Mouse (Mus musculus): ENCODE results near the gene Ifnar2.

Ifnar2 gene

GRCm38 (mm10) chr16:91395633-91396392, 23.2 kb downstream of the Ifnar2 start:
- DNase-seq = no peak

DNA sequence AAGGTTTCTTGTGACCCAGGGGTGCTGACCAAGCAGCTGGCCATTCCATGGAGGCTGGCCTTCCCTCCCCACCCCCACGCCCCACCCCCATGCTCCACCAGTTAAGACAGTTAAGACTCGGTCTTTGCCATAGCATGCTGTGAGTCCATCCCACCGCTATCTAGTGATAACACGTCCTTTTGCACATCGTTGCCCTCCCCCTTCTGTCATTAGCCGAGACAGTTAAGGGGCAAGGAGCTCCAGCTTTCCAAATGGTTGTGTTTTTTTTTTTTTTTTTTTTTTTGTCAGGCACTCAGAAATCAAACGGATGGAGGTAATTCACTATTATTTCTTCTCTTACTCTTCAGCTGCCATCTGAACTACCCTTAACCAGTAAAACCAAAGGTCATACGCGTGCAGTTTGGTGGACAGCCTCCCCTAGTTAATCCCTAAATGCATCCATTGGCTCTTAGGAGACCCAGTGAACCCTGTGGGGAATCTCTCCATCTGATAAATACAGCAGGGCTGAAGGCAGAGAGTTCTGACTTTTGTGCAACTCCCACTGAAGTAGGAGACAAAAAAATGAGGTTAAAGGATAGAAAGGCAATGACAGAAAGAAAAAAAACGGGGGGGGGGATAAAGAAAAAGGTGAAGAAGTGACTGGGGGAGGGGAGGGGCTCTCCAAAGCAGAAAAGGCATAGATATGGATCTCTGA, 24.4 kb downstream of the Ifnar2 start:
- no peak for DNase-seq

DNA sequence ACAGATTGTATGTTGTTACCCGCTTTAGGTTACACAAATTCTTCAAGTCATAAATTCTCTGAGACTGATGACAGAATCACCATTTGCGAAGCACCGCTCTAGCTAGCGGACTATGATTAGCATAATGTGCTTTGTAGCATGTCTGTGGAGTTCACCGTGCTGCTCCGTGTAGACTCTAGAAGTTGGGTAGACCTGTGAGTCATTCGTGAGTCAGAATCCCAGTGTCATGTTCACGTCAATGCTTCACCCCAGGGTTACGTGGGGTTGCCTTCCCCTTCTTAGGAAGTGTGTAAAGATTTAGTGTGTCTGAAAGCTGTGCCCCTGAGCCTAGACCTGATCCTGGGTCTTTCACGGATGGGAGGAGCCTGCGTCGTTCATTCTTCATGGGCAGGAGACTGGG, 25.4 kb downstream of the Ifnar2 start:
- DNase-seq = no peak

DNA sequence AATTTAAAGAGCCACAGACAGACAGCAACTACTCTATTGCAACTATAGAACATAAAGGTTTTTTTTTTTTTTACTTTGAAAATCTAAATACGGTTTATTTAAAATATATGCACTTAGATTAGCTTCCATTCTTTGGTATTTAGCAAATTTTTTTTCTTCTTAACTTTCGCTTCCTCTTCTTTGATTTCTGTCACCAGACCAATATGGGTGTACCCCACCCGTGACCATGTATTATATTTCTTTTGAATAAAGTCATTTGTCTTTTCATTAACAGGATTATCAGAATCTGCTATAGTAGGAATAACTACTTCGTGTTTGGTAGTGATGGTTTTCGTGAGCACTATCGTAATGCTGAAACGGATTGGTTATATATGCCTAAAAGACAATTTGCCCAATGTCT, 26.4 kb downstream of the Ifnar2 start:
- DNase-seq = no peak

DNA sequence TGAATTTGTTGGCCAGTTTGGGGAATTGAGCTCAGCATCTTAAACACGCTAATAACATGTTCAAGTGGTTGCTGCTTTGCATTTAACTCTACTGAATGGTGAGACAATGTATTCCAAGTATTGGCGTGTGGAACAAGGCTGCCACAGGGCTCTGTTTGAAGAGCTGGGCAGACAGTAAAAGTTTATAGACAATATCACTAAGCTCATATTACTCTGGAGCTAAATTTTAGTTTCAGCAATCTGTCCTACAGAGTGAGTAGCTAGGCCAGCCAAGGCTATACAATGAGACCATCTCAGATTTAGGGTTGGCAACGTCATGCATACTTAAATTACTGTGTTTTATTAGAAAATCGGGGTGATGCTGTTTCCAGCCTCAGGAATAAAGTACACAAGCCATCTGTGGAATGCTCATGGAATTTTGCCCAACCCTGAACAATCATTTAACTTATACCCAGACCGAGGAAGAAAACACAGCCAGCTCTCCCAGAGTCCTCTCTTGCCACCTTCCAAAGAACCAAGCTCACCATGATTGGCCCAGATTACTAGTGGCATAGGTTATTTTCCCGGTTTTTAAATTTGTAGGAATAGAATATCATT, 29.1 kb downstream of the Ifnar2 start:
- no peak for DNase-seq

DNA sequence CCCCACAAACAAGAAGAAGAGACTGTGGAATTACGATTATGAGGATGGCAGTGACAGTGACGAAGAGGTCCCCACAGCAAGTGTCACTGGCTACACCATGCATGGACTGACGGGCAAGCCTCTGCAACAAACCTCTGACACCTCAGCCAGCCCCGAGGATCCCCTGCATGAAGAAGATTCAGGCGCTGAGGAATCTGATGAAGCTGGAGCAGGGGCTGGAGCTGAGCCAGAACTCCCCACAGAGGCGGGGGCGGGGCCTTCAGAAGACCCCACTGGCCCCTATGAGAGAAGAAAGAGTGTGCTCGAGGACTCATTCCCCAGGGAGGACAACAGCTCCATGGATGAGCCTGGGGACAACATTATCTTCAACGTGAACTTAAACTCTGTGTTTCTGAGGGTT, 31.2 kb downstream of the Ifnar2 start:
- DNase-seq = no peak

GRCm38 (mm10) chr16:91404187-91404586, 31.6 kb downstream of the Ifnar2 start:
- DNase-seq = no peak

DNA sequence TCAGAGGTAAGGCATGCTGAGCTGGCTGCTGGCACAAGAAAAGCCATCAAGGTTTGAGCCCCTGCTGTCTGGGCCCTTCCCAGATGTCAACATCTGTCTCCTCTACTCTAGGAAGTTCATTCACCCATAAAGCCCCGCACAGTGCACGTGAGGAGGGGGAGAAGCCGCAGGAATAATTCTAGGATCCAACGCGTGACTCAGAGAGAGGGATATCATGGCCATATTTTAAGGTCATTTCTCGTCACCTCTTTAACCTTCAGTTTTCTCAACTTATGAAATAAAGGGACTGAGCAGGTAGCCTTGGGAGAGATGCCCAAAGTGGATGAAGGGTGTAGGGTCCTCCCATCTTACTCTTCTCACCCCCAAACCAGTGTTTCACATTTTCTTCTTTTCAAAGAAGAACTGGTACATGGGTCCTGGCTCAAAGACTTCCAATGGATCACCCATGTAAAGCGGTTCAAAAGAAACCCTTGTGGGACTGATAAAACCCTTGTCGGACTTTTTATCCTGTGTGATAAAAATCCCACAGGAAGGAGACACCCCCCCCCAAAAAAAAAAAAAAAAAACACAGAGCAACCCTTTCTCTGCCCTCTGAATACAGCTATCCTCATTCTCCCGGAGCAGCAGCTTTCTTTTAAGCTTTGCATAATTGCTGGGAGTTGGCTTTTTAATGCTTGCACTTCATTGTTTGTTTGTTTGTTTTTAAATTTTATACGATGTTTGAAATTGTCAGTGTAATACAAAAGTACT, 32.4 kb downstream of the Ifnar2 start:
- no peak for DNase-seq

DNA sequence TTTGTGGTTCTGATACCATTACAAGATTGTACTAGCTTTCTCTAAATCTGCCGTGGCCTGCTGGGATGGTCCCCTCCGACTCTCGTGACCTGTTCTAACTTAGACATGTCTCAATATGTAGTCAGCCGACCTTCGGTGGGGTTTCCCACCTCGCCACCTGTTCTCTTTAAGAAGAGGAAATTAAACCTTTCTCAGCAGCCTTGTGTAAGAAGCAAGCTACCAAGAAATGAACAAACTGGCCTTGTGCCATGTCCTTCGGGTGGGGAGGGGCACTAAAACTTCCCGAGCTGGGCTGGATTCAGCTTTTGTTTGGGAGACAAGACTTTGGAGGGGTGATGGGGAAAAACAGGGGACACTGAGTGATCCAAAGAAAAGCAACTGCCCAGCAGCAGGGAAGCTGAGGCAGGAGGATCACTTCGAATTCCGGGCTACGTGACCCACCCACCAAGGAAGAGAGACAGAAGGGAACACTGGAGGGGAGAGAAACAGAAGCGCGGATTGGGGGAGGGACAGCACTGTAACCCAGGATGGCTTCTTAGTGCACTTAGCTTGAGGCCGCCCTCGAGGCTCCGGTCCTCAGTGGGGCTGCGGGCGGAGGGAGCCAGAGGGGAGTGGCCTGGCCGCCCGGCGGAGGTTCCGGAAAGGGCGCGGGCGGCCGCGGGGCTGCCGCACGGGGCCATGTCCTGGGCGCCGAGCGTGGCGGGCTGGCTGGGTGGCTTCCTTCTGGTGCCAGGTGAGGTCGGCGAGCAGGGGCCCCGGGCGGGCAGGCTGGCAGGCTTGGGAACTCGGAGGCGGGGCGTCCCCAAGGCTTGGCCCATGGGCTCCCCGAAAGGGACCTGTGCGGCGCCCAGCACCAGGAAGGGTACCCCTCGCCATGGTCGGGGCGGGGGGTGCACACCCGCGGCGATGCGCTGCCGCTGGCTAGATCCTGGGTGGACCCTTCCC, 33.3 kb downstream of the Ifnar2 start, which contains the start of gene Il10rb:
TSS of gene Il10rb (plus strand) at position 525 of the 945 bp plus-strand sequence.
- DNase-seq = peak; percentile 74

DNA sequence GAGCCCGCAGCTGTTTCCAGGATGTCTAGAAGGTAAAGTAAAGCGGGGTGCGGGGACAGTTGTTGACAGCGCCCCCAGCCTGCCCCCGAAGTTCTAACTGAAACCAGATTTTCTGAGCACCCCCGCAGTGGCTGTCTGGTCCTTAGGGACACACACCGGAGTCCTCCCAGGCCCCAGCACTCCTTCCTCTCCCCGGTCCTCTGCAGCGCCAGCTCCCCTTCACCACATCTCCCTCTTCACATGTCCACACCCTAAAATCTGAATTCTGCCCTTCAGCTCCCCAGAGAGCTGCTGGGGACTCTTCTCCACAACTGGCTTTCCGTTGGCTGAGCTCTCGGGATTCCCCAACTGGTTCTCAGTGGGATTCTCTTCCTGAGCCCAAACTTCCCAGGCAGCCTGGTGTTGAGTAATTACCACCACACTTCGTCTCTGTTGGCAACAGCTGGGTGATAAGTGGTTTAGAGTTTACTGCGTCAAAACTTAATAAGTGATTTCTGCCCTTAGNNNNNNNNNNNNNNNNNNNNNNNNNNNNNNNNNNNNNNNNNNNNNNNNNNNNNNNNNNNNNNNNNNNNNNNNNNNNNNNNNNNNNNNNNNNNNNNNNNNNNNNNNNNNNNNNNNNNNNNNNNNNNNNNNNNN, 34.1 kb downstream of the Ifnar2 start:
- peak; percentile 52 for DNase-seq

DNA sequence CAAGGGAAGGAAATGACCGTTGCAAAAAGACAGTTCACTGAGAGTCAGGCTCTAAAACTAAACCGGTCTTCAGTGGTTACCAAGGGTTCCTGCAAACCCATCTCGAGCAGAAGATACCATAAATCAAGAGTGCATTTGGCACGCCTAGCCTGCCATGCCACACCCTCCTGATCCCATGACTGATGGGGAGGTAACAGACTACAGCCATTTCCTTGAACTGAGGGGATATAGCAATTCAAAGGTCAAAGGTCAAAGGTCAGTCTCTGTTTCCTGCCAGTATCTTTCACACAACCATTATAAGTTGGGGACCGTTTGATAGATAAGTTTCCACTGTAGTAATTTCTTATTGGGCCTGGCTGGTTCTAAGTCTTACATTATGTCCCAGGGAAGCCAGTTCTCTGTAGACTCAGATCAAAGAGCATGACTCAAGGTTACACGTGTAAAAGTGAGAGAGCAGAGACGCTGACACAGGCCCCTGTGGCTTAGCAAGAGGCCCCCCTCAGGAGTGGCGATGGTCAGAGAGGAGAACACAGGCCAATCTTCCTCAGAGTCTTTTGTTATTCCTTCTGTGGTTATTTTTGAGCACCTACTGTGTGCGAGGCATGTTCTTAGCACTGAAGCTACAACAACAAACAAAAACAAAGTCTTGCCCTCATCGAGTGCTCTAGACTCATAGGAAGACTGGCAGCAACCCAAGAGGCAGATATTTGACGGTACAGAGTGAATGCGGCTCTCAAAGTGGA, 40.7 kb downstream of the Ifnar2 start:
- no peak for DNase-seq

GRCm38 (mm10) chr16:91415391-91416189, 43.0 kb downstream of the Ifnar2 start:
- DNase-seq = no peak

DNA sequence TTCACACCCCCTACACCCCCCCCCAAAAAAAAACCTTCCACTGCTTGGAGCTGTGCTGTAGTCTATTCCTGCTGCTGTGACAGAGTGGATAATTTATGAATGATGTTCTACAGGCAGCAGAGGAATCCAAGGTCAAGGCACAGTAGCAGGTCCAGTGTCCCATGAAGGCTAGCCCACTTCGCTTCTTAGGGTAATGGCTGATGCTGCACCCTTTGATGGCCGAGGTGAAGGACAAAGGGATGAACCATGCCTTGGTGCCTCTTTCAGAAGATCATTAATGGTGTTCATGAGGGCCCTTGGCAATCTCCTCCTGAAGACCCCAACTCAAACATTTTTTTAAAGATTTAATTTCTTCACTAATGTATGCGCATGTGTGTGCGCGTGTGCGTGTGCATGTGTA, 43.8 kb downstream of the Ifnar2 start:
- DNase-seq = no peak

- DNase-seq = no peak
These were observed 44.4 kb downstream of the Ifnar2 start for GRCm38 (mm10) chr16:91416938-91417337.

DNA sequence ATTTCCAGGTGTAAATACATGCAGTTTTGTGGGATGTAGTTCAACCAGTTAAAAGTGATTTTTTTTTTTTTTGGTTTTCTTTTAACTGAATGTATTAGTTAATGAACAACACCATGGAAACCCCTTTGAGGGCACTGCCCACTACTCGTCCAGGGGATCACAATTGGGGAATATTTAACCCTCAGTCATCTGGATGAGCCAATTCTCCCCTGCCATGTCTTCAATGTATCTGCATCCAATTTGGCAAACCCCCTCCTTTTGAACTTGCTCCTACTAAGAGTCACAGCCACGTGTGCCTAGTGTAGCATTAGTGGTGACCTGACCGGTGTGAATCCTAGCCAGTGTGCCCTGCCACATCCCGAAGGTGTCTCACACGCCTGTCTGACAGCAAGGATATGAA, 45.9 kb downstream of the Ifnar2 start:
- no peak for DNase-seq

DNA sequence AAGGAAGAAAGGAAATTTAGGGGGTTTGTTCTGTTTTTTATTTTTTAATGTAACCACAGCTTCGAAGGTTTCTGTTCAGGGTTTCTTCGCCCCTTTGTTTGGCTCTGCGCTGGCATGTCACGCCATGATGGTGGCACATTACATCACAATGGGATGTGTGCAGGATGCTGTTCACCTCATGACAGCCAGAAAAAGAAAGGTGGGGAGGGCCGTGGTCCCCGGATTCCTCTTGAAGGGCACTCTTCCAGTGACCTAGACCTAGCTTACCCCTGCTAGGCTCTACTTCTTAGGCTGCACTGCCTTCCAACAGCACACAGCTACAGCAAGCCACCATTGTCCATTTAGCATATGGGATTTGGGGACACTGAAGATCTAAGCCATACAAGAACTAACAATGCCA, 53.2 kb downstream of the Ifnar2 start:
- no peak for DNase-seq

- DNase-seq = no peak
These were observed 54.0 kb downstream of the Ifnar2 start for GRCm38 (mm10) chr16:91426586-91426985.

- no peak for DNase-seq
These were observed 54.9 kb downstream of the Ifnar2 start for GRCm38 (mm10) chr16:91427461-91427860.

GRCm38 (mm10) chr16:91428259-91428865, 55.8 kb downstream of the Ifnar2 start:
- DNase-seq = no peak

Data from retina, postnatal 1 day (tissue).